20 mouse cellular contexts compared by ENCODE assay signal in the genomic region with DNA sequence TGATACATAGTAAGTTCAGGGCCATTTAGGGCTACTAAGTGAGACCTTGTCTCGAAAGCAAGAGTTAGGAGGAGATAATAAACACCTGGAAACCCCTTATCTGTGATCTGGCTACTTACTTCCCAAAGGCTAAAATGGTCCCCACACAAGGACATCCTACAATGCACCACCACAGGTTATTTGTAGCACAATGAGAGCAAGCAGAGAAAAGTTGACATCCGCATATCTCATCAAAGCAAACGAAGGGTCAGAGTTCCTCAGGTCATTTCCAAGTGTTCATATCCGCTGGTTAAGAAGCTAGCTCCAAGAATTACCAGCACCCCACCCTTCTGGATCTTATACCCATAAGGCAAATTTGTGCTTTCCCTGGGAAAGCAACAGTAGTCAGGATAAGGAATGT. TPM values are rescaled to one million over a fixed set of nuclear protein-coding genes. Genes with fewer than 3 reads are reported as not detected.
DNase-seq lines count a peak whose midpoint lies in the region; ATAC-seq and TF ChIP-seq lines count a peak whose summit lies in the region.
"Had no signal": no experiment of that assay in that cellular context is flagged by ENCODE, and none has a peak within 500 bp of the region (broad histone marks: within the 10 kb centered on the region; RNA-seq: fewer than 3 reads in every experiment).

No protein-coding gene starts in this region.

- TF ChIP-seq POLR2A in small intestine, adult 2 months (IDR thresholded peaks at IDR 0.05; ENCODE audit: low read depth, low read length): no peak

- no peak for TF ChIP-seq CTCF in gastrocnemius, adult 2 months (IDR thresholded peaks at IDR 0.05)
- TF ChIP-seq CTCF in heart, postnatal 0 days (IDR thresholded peaks at IDR 0.05; ENCODE audit: low read depth): no peak
- no peak for TF ChIP-seq CTCF in left cerebral cortex, adult 2 months (IDR thresholded peaks at IDR 0.05)
- TF ChIP-seq CTCF in small intestine, adult 2 months (IDR thresholded peaks at IDR 0.05; ENCODE audit: extremely low read depth, insufficient read length, insufficient replicate concordance, low read depth, low read length): no peak

- H3K36me3 ChIP-seq in heart, postnatal 0 days (replicated peaks; ENCODE audit: control insufficient read depth, insufficient read depth, low read length): peaks cover 13% of the 10 kb centered on the region
- no peaks in the 10 kb centered on the region for H3K36me3 ChIP-seq in small intestine, adult 2 months (ENCODE audit: control insufficient read depth, insufficient read depth, low read length)

- TF ChIP-seq EP300 in heart, postnatal 0 days (IDR thresholded peaks at IDR 0.05; ENCODE audit: low read depth): no peak

- no peaks in the 10 kb centered on the region for H3K27me3 ChIP-seq in heart, postnatal 0 days (ENCODE audit: control insufficient read depth, insufficient read depth, low read length)
- H3K27me3 ChIP-seq in small intestine, adult 2 months (ENCODE audit: control insufficient read depth, insufficient read depth, low read length): no peaks in the 10 kb centered on the region
- H3K27me3 ChIP-seq: forebrain, embryonic 15.5 days; hindbrain, embryonic 15.5 days; midbrain, embryonic 12.5 days; neural tube, embryonic 15.5 days had no signal

- intact Hi-C loops in gastrocnemius, adult 2 months (cut with DNase I): loop anchor here (5.0 kb wide), 1 partner anchor 179 kb away; no protein-coding TSS in a partner anchor
- intact Hi-C loops in heart, postnatal 25 days (cut with DNase I): loop anchor here (2.0 to 5.0 kb wide), 2 partner anchors 82 to 219 kb away; no protein-coding TSS in a partner anchor
- intact Hi-C loops in left cerebral cortex, adult 2 months (cut with DNase I): no loop called here
- intact Hi-C loops in left cerebral cortex, postnatal 4 days (cut with DNase I): loop anchor here (5.0 kb wide), 1 partner anchor 69 kb away; no protein-coding TSS in a partner anchor

- no peak overlapping the region for H3K4me2 ChIP-seq in heart, postnatal 0 days (ENCODE audit: low read depth, low read length)
- H3K4me2 ChIP-seq: forebrain, embryonic 15.5 days; hindbrain, embryonic 15.5 days; midbrain, embryonic 12.5 days; neural tube, embryonic 15.5 days had no signal

- peaks cover 25% of the 10 kb centered on the region for H3K4me1 ChIP-seq in heart, postnatal 0 days (ENCODE audit: control insufficient read depth, insufficient read depth)
- H3K4me1 ChIP-seq in small intestine, adult 2 months (ENCODE audit: control insufficient read depth, insufficient read depth, insufficient read length, low read length): no peaks in the 10 kb centered on the region

- no peaks in the 10 kb centered on the region for H3K9me3 ChIP-seq in heart, postnatal 0 days (replicated peaks; ENCODE audit: control insufficient read depth, low read length)
- H3K9me3 ChIP-seq: embryonic facial prominence, embryonic 10.5 days; forebrain, embryonic 15.5 days; hindbrain, embryonic 15.5 days; limb, embryonic 10.5 days; midbrain, embryonic 12.5 days; neural tube, embryonic 15.5 days had no signal

- H3K27ac ChIP-seq in gastrocnemius, adult 2 months: peak overlapping the region; percentile 90
- peak overlapping the region; percentile 87 for H3K27ac ChIP-seq in heart, postnatal 0 days (ENCODE audit: low read depth)
- peak overlapping the region; percentile 89 for H3K27ac ChIP-seq in left cerebral cortex, adult 2 months
- peak overlapping the region; percentile 73 for H3K27ac ChIP-seq in small intestine, adult 2 months (ENCODE audit: insufficient read depth, low read depth, low read length)
- H3K27ac ChIP-seq: embryonic facial prominence, embryonic 10.5 days; hindbrain, embryonic 15.5 days; limb, embryonic 10.5 days; midbrain, embryonic 12.5 days; neural tube, embryonic 15.5 days had no signal

- no peak overlapping the region for H3K4me3 ChIP-seq in gastrocnemius, adult 2 months
- H3K4me3 ChIP-seq in heart, postnatal 0 days (ENCODE audit: low read depth, low read length): no peak overlapping the region
- H3K4me3 ChIP-seq in left cerebral cortex, adult 2 months: no peak overlapping the region
- no peak overlapping the region for H3K4me3 ChIP-seq in small intestine, adult 2 months (ENCODE audit: low read depth, low read length)
- H3K4me3 ChIP-seq: embryonic facial prominence, embryonic 10.5 days; forebrain, embryonic 15.5 days; hindbrain, embryonic 15.5 days; limb, embryonic 10.5 days; midbrain, embryonic 12.5 days; neural tube, embryonic 15.5 days had no signal

- DNase-seq in gastrocnemius, adult 2 months: no peak
- DNase-seq in gastrocnemius, postnatal 10 days: no peak
- DNase-seq in heart, postnatal 0 days (ENCODE audit: low spot score): no peak
- DNase-seq in heart, postnatal 25 days (ENCODE audit: low spot score): no peak
- DNase-seq in left cerebral cortex, adult 2 months (ENCODE audit: extremely low spot score in 1 of 2, low spot score in 2 of 2): no peak
- DNase-seq in left cerebral cortex, postnatal 4 days: no peak
- DNase-seq in right cerebral cortex, postnatal 25 days: no peak
- DNase-seq: cerebellum, adult 11 months; cerebellum, adult 9-11 months; gastrocnemius, postnatal 14 days; lung, postnatal 14 days; right cerebral cortex, adult 18-20 months had no signal

- 65% methylated on average over 4 of the region's 4 CpGs for WGBS in heart, postnatal 0 days
- 62% methylated on average over 4 of the region's 4 CpGs for WGBS in small intestine, adult 2 months

- no peak overlapping the region for H3K9ac ChIP-seq in heart, postnatal 0 days (replicated peaks; ENCODE audit: low read depth, low read length)
- H3K9ac ChIP-seq: forebrain, embryonic 15.5 days; hindbrain, embryonic 15.5 days; midbrain, embryonic 12.5 days; neural tube, embryonic 15.5 days had no signal

- no peak for ATAC-seq in heart, postnatal 0 days (ENCODE audit: insufficient read depth, low read depth)
- ATAC-seq: forebrain, embryonic 15.5 days had no signal

RNA-seq across cellular contexts. Expression of a gene that starts 46.8 kb away (rescaled TPM):
- 10 to 100 TPM in 1 of 2 experiments, 1 to 10 TPM in 1; 5.5 to 11.4 TPM for total RNA-seq in gastrocnemius, adult 2 months (2021)
- 10 to 100 TPM; 28.7 to 34.4 TPM for total RNA-seq in gastrocnemius, postnatal 10 days (2021)
- total RNA-seq in heart, postnatal 0 days (2014; rRNA removed; ENCODE audit: low replicate concordance): 16.1 and 28.2 TPM in 2 replicates
- 25.5 and 25.7 TPM in 2 replicates for polyA plus RNA-seq in heart, postnatal 0 days (2015; fragmentation: Nextera tagmentation; extraction: Ambion mirVana)
- 10 to 100 TPM; 13.0 to 16.6 TPM for total RNA-seq in heart, postnatal 25 days (2021)
- total RNA-seq in left cerebral cortex, adult 2 months (2021): 10 to 100 TPM; 32.6 TPM
- total RNA-seq in left cerebral cortex, postnatal 4 days (2021): 10 to 100 TPM; 21.6 to 22.4 TPM
- 2.9 and 3.5 TPM in 2 replicates for polyA plus RNA-seq in small intestine, adult 2 months (2012; rRNA removed)
- total RNA-seq: megakaryocyte, adult 5-6 weeks had no signal
